Mouse (Mus musculus): ENCODE measurements around the gene Slc15a5. TPM values are rescaled to one million over a fixed set of nuclear protein-coding genes. Genes with fewer than 3 reads are reported as not detected.
"Not testable (repeated sequence)": the region's sequence is repeated elsewhere in the genome, so short reads cannot be mapped to it uniquely, and the experiment has no call there.

Gene Slc15a5
- 1 to 10 TPM in 1 of 2 experiments, under 1 TPM in 1; 0.64 to 8.9 TPM for total RNA-seq (2021)
- long read RNA-seq, experiment 1, partial matches to known transcripts, result 0 of 5 reads
- long read RNA-seq, experiment 1, other reads (novel, unspliced or antisense), result 3 of 5 reads
- long read RNA-seq, experiment 2, partial matches to known transcripts, result 0 of 3 reads
- long read RNA-seq, experiment 2, other reads (novel, unspliced or antisense), result 2 of 3 reads

DNA sequence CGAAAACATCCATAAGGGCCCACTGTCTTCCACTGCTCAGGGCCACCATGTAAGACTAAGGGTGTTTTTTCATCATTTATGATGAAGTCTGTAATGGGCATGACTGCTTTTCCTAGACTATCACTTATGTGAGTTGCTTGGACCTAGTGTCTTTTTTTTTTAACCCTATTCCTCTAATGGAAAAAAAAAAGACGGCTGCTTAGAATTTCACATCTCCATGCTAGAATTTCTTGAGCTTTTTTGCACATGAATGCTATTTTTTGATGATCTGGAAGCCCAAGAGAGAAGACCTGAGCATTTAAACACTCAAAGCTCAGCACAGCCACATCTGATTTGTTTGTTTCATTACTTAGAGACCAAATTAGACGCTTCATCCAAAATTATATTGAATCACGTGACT lies at the start of gene Slc15a5:
TSS of gene Slc15a5 (minus strand) at position 101 of the 400 bp plus-strand sequence.
- intact Hi-C loops (cut with DNase I), result no loop called here

DNA sequence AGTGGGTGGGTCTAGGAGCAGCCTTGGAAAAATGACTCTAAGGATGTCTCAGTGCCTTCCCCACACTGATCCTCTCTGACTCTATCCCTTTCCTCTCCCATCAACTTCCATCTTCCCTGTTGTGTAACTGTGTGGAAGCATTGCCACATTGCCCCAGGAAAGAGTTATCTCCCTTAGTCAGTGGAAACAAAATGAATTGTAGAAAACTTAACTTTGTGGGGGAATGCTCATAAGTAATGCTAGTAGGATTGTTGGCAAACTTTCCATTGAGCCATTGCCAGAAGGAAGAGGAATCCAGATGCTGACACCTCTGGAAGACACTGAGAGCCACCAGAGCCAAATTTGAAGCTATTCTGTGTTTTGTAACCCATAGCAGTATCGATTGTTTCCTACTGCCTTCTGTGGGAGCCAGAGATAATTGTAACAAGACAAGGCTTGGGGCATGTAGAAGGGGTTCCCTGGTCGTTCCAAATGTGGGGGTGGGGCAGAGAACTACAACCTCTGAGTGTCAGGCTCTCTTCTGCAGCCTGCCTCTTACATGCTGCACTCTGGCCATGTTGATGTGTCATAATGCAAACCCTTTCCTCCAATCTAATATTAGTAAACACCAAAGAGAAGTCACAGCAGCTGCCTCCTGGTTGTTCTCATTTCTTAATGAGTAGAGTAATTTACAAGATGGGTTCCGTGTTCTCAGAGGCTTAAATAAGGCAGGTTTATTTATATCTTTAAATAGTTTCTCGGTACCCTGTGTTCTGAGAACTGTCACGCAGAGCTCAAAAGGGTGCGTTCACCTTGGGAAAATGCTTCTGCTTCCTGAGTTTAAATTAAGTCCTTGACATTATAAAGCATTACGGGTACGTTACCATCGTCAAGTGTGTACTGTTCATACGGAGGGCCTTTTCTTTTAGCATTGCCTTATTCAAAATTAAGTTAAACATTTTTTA lies 48.9 kb upstream of the Slc15a5 start:
- intact Hi-C loops (cut with DNase I), result no loop called here

More for the DNA sequence above, at the start of gene Slc15a5:
- DNase-seq, result no peak

DNA sequence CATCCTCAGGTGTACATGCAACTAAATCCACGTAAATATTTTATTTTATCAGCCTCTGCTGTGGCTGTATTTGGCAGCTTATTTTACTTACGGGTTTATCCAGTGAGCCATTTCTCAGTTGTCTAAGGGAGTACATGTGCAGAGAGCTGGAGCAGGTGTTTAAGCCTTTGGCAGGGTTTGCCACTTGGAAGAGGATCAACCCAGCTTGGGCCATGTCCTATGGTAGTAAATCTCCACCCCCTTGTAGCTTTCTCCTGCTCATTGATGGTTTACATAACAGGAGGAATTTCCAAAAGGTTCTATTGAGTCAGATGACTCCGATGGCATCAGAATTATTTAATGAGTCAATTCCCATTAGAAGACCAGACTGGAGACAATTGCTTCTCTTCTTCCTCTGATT lies 37.8 kb upstream of the Slc15a5 start:
- intact Hi-C loops (cut with DNase I), result no loop called here
- DNase-seq, result no peak

More for the DNA sequence above, 48.9 kb upstream of the Slc15a5 start:
- DNase-seq, result no peak

DNA sequence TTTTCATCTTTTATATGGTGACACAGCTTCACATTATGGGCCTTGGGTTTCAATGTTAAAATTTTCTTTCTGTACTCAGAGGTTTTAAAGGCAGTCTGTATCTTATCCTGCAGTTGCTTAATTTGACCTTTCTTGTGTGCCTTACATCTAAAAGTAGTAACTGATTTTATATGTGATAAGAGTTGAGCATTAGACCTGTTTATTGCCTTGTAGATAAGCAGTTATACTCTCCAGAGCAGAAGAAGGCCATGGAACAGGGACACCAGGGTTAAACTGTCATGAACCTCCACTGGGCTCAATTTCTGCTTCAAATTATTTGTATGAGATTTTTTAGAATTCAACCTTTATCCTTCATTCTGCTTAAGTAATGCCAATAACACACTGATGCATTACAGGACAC lies 24.8 kb upstream of the Slc15a5 start:
- intact Hi-C loops (cut with DNase I), result no loop called here
- no peak for DNase-seq

DNA sequence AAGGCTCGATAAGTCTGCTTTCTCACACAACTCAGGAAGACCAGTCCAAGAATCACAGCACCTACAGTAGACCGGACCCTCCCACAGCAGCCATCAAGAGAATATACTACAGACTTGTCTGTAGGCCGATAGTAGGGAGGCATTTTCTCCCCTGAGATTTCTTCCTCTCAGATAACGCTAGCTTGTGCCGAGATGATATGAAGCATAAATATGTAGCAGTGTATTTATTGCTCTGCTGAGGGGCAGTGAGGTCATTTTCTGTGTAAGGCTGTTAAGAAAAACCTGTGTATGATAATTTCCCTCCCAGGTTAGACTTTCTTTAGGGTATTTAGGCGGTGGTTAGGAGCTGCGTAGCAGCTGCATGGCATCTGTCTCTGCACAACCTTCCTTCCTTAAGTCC lies 23.2 kb upstream of the Slc15a5 start:
- intact Hi-C loops (cut with DNase I), result no loop called here
- DNase-seq, result no peak

DNA sequence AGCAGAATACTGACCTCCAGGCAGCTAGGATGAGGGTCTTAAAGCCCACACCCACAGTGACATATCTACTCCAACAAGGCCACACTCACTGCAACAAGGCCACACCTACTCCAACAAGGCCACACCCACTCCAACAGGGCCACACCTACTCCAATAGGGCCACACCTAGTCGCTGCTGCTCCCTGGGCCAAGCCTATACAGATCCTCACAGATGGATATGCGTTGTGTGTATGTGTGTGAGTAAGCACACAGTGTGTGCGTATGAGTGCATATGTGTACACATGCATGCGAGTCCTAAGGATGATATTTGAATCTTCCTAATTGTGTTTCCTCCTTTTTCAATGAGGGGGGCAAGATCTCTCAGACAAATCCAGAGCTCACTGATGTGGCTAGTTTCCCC lies 22.1 kb upstream of the Slc15a5 start:
- DNase-seq, result no peak
- intact Hi-C loops (cut with DNase I), result no loop called here

DNA sequence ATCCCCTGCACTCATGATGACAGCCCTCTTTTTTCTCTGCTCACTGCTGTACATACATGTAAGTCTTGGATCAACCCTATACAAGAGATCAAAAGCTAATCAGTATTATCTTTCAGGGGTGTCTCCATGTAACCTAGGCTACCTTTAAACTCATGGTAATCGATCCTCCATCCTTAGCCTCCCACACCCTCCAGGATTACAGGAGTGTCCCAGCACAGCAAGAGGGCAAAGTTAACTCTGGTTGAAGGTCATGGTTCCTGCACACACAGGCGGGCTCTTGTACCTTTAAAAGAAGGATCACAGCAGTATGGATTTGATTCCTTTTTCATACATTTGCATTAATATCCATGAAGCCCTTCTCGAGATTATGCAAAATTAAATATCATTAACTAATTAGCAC lies 19.9 kb upstream of the Slc15a5 start:
- intact Hi-C loops (cut with DNase I), result no loop called here
- no peak for DNase-seq

DNA sequence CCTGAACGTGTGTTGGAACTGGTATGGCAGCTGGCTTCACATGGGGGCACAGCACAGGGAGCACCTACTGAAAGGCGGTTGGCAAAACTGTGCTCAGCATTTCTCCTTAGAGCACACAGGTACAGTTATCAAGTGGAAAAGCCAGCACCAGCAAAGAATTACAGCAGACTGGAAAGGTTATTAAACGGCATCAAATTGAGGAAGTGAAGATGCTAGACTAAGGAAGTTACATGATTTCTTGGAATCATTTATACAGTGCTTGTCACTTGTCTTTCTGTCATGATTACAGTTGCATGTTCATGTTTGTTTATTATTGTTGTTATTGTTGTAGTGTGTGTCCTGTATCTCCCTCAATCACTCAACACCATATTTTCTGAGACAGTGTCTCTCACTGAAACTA lies 15.3 kb upstream of the Slc15a5 start:
- DNase-seq, result no peak
- intact Hi-C loops (cut with DNase I), result no loop called here

DNA sequence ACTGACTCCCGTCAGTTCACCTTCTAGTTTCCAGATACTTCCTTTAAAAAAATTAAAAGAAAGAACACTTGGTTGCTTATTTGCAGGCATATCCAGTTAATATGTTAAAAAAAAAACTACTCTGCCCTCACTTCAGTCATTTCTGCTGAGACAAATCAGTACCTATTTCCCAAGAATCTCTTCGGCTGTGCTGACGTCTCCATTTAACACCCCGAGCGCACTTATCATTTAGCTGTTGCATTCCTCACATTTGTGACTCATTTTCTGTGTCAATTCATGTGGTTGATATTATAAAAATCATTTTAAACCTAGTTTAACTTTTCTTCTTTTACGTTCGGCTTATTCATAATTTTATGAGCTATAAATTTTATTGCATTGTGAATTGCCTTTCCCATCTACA lies 12.7 kb upstream of the Slc15a5 start:
- intact Hi-C loops (cut with DNase I), result no loop called here
- no peak for DNase-seq

DNA sequence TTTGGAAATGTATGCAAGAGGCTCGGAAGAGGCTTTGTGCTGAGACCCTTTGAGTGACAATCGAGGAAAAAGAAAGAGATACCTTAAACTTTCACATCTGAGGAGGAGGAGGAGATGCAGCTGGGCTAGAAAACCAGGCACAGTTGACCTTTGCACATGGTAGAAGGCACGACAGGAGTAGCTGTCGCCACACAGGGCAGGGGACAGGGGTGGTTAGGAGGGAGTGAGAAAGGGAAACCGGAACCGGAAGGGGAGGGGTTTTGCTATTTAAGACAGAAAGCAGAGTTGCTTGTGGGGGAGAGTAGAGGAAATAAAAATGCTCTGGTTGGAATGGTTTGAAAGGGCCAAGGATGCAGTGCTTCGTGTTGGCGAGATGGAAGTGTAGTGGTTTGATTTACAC lies 9.4 kb upstream of the Slc15a5 start:
- intact Hi-C loops (cut with DNase I), result no loop called here
- no peak for DNase-seq

DNA sequence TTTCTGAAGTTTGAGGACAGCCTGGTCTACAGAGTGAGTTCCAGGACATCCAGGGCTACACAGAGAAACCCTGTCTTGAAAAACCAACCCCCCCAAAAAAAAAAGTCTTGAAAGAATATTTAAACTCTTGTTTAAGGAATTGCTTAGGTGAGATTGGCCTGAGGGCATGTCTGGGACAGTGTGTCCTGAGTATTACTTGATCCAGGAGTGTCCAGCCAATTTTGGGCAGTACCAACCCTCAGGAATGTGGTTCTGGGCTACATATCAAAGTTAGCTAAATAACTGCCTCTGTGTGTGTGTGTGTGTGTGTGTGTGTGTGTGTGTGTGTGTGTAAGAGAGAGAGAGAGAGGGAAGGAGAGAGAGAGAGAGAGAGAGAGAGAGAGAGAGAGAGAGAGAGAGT lies 6.7 kb upstream of the Slc15a5 start:
- intact Hi-C loops (cut with DNase I); DNase-seq: not testable (repeated sequence)

DNA sequence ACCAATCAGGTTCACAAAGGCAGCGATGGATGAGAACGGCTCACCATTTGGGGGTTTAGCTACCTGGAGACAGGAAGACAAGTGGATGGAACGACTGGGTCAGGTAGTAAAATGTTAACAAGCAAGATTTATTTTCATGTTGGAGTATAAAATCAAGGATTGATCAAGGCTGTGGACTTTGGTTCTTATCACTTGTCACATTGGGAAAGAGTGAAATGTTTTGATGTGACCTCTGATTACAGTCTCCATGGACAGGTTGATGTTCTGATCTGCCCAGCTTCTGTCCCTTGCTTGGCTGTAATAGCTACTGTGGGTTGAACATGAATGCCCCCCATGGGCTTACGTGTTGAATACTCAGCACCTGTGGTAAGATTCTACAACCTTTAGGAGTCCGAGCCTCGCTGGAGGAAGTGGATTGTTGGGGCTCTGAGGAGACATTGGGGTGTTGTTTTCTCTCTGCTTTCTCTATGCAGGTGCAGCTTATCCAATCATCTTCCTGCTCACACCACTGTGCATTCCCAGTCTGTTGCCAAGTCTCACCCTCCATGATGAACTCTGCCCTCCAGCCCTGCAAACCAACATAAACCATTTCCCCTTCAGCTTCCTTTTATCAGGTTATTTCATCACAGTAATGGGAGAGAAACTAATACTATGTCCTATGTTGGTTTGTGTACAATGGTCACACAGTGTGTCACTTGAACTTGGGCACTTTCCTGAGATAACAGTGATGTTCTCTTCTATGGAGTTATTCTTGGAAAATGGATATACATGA lies 1.2 kb upstream of the Slc15a5 start:
- intact Hi-C loops (cut with DNase I), result no loop called here
- DNase-seq, result no peak

DNA sequence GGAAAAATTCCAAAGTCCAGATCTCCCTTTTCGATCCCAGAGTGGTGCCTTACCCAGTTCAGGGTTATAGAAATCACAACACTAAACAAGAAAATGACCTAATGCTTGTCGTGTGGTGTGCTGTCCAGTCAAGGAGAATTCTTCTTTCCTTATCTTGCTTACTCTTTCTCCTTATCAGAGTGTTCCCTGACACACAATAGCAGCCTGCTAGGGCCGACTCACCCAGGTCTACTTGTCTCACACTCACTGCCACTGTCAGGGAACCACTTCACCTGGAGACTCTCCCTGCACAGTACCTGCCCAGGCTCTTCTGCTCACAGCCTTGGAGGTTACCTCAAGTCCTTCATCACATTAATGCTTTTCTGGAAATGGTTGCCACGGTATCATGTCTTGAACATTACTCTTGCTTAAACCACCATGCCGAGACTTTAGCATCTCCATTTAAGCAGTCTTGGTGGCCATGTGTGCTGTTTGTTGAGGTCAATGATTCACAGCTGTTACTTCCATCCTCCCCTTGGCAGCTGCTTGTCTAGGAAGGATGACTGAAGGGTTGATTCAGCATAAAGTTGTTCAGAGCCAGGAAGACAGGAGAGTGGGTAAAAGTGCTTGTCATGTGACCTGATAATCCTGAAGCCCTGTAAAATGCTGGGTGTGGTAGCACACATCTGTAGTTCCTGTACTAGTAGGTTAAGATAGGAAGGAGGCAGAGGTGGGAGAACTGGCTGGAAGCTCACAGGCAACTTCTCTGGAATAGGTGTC lies 1.9 kb downstream of the Slc15a5 start:
- DNase-seq, result no peak
- intact Hi-C loops (cut with DNase I), result no loop called here

DNA sequence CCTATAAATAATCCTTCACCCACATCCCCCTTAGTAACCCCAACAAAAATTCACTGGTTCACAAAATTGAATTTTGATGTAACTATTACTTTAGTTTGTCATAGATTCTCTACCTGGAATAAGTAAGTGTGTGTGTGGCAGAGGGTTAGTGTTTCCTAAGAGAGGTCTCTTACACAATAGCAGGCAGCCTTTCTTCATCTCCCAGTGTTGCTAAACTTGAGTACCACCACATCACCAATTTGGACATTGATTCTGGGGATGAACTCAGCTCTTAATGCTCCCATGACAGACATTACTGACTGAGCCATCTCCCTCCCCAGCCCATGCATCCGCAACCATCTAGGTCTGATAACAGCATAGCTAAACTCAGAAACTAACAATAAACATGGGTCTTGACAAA lies 4.0 kb downstream of the Slc15a5 start:
- intact Hi-C loops (cut with DNase I), result no loop called here
- DNase-seq, result no peak

DNA sequence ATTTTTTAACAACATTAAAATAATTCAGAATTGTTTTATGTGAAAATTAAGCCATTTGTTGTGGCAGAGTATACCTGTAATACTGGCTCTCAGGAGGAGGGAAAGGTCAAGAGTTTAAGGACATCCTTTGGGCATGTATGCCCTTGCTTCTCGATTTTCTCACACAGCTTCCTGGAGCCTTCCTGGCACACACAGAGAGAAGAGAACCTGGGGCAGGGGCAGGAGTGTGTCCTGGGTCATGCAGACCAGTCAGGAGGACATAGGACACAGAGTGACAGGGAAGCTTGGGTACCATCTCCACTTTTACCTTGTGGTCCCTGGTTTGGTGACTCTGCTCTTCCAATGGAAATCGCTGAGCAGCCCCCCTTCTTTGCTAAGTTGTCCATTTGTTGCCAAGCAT lies 6.2 kb downstream of the Slc15a5 start:
- intact Hi-C loops (cut with DNase I), result no loop called here
- no peak for DNase-seq

DNA sequence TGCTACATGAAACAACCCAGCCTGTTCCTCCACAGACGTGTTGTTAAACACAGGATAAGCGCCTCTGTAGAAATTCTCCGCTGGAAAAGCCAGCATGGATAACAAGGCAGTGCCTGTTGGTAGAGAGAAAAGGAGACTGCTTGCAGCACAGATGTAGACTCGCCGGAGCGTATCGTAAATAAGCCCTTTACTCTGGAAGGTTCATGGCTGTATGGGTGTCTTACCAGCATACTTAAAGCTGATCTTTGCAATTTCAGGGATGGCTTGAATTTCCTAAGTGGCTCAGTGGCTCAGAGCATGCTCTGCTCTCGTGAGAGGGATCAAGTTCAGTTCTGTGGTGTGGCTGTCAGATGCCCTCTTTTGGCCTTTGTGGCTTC lies 6.8 kb downstream of the Slc15a5 start:
- intact Hi-C loops (cut with DNase I), result no loop called here
- no peak for DNase-seq

DNA sequence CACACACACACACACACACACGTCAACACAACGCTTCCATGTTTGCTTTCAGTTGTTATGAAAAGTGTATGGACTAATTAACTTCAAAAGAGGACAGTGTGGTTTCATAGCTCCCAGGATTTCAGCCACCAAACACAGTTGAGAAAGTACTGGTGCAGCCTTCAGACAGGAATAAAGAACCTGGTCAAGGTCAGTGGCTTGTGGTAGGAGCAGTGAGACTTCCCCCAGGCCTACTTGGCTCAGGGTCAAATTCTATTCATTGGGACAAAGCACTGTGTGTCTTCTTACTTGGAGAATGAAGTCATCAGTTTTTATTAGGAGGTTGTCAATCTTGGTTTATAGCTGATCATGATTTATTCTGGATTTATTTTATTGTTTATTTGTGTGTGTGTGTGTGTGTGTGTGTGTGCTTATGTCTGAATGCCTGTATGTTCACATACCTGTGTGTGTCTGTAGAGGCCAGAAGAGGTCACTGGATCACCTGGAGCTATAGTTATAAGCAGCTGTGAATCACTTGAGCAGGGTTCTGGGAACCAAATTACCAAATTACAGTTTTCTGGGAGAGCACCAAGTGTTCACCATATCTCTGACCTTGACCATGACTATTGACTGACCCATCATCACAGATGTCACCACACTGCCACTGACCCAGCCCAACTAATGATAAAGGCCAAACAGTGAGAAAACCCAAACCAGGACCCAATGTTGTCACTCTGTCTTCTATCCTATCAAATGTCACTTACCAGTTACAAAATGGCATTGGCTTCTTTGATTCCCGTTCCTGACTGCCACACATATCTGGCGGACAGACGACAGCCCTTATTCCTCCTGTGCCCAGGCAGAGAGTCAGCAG lies 7.4 kb downstream of the Slc15a5 start:
- no peak for DNase-seq
- intact Hi-C loops (cut with DNase I), result no loop called here

DNA sequence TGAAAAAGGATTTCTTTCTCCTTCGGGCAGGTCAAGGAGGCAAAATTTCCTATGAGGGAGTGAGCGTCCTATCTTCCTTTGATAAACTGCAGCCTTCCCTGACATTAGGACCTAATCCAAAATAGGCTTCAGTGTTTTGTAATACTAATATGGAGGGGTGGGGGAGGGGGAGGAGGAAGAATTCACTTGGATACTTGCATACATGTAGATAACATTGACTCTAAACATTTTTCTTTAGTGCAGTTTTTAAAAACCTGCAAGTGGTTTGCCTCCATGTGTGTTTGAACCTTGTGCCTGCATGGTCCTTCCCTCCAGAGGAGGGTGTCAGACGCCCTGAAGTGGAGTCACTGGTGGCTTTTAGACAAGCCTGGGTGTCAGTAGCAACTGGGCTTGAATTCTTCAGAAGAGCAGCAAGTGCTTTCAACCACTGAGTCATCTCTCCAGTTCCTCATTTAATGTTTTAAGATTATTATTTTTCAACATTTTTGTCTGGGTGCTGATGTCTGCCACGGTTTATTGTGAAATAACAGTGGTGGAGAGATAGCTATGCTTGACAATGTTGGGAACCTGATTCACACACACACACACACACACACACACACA lies 8.1 kb downstream of the Slc15a5 start:
- intact Hi-C loops (cut with DNase I), result no loop called here

More for the DNA sequence above, 8.1 kb downstream of the Slc15a5 start:
- no peak for DNase-seq

Measured in gastrocnemius, postnatal 36 days (tissue).